Mouse (Mus musculus) G1E (cell line): ENCODE measurements around the gene Atp8b4.

Experiments
- CTCF ChIP-seq: IDR thresholded peaks from 2 replicates; pipeline ENCODE4 v1.5.1; 2012; ENCODE audit warnings: low read depth, low read length, inconsistent platforms, mixed read lengths
- GATA1 ChIP-seq: IDR thresholded peaks from 2 replicates; pipeline ENCODE4 v1.6.1; 2012; ENCODE audit warnings: borderline replicate concordance, low read length, inconsistent platforms, mixed read lengths

- no peak for TF ChIP-seq CTCF
- no peak for TF ChIP-seq GATA1
These were observed 189.4 kb downstream of the Atp8b4 start for GRCm38 (mm10) chr2:126311056-126311455.
